Mouse (Mus musculus) frontal cortex, postnatal 25 days (tissue): Measurements from ENCODE around the gene Patl2.
A peak's percentile ranks its signal among the peaks of the same experiment; 100 is the strongest.
"Not testable (repeated sequence)": the region's sequence is repeated elsewhere in the genome, so short reads cannot be mapped to it uniquely, and the experiment has no call there.

Source experiments
- DNase-seq, 2 experiments: peaks; one replicate each; pipeline ENCODE4 v3.0.0; 2022; ENCODE audit warnings: low spot score in 2 of 2

The Patl2 gene

DNA sequence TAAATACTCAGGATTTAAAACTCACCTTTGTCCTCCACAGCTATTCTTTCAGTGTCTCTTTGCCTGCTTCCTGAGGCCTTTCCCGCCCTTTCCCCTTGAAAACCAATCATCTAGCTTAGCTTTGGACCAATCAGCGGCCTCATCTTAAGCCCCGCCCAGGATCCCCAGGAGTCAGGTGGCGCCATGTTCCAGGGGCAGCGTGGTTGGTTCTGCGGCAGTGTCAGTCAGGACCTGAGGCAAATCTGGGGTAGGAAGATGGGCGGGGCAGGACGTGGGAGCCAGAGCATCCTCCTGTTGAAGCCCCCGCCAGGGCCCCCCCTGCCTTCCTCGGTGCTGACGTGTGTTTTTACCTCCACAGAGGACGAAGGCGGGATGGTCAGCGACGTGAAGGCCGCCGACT is at the start of gene Patl2, which contains the start of gene Terb2:
Gene Patl2 (minus strand): TSS at position 84 of the 400 bp plus-strand sequence.
Gene Terb2 (plus strand): TSS at position 167 of the 400 bp plus-strand sequence.
- no peak for DNase-seq

DNA sequence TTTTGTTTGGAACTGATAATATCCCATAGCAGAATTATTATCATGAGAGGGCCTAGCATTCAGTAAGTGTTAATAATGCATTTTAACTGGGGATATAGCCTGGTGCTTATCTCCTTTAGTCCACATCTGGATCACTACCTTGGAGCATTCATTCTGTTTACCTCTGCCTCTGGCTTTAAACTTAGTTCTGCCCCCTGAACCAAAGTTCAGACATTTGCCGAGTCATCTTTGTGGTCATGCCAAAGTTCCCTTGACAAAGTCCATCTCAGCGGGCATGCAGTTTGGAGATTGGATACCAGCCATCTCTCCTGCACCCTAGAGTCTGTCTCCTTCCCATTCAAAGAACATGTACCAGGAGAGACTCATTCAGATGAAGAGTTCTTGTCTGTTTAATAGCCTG is 49.4 kb upstream of the Patl2 start:
- DNase-seq: no peak

DNA sequence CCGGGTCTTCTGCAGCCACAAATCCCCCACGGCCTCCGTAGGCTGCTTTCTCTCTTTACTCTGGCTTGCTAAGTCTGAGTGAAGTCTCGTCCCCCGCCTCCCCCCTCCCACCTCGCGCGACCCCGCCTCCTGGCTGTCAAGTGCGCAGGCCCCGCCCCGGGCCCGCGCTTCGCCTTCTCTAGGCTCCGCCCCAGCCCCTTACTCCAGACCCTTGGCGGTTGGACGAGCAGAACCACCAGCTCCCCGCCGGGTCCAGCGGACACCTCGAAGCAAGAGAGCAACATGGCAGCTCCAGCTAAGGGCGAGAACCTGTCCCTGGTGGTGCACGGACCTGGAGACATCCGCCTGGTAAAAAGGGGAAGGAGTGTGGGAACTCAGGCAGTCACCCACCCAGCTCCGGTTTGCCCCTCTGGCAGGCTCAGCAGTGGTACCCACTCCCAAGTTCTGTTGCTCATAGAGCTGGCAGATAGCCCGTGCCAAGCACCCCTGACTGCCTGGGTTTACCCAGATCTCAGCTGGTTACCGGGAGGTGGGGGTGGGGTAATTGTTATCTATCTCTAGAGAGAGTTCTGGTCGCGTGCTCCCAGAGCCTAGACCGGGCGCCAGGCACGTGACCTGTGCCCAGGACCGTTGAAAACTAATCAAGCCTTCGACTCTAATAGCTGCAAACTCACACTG is 48.8 kb upstream of the Patl2 start, which contains the start of gene Sord:
Gene Sord (plus strand): TSS at position 139 of the 678 bp plus-strand sequence.
- peak; percentile 43 to 51 for DNase-seq

DNA sequence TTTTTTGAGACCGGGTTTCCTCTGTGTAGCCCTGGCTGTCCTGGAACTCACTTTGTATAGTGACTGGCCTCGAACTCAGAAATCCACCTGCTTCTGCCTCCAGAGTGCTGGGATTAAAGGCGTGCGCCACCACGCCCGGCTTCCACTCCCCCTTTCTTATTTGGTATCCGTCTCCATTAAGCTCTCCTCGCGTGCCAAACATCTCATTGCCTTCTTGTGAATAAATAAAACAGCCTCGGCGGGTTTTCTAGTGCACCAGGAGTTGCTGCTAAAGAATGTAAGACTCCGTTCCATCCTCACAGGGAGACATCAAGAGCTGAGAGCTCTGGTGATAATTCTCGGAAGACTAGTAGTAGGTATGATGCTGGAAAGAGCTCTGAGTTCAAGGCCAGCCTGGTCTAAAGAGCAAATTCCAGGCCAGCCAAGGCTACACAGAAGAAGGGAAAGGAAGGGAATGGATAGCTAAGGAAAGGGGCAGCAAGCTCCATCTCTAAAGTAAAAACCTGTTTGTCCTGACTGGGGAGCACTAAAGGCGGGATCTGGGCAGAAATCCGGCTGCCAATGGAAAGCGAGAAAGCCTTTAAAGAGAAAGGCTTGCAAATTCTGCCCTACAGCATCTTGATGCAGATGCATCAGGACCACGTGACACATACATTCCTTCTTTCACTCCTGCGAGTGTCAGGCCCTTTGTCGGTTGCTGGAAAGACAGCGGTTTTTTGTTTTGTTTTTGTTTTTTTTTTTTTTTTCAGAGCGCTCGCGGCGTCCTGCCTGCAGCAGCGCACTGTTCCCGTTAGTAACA is 48.0 kb upstream of the Patl2 start:
- no peak for DNase-seq

DNA sequence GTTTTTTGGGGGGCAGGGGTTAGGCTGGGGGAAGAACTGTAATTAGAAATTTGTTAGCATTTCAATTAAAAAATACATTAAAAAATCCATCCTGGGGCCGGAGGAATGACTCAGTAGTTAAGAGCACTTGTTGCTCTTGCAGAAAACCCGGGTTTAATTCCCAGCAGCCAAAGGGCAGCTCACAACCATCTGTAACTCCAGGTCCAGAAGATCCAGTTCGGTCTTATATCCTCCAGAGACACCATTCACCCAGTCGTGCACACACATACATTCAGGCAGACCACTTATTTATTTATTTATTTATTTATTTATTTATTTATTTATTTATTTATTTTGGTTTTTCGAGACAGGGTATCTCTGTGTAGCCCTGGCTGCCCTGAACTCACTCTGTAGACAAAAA is 47.4 kb upstream of the Patl2 start:
- no peak for DNase-seq

DNA sequence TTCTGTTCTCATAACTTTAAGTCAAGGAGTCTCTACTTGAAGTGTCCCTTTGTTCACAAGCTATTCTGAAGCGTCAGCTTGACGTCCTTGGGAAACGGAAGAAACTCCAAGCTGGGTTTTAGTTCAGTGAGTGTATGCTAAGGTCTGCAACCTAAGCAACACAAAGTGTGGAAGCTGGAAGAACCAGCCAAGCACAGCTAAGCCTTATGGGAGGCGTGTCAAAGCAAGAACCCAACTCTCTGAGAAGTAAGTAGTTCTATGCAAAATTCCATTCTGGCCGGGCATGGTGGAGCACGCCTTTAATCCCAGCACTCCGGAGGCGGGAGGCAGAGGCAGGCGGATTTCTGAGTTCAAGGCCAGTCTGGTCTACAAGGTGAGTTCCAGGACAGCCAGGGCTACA is 45.6 kb upstream of the Patl2 start:
- no peak for DNase-seq

DNA sequence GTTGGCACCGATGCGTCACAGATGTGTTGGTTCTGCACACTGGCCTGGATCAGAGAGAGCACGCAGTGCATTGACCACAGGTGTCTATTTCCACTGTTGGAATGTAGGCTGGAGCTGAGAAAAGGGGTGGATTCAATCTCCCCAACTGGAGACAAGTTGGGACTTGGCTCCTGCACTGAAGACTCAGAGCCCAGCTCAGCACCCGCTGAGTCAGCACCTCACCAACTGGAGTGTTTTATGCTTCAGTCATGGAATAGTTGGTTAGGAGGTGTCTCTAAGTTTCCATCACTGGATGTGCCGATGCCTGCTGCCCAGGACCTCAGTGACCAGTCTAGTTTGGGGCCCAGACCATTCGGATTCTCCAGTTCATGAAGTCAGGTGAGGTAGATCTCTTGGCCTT is 44.4 kb upstream of the Patl2 start:
- no peak for DNase-seq

DNA sequence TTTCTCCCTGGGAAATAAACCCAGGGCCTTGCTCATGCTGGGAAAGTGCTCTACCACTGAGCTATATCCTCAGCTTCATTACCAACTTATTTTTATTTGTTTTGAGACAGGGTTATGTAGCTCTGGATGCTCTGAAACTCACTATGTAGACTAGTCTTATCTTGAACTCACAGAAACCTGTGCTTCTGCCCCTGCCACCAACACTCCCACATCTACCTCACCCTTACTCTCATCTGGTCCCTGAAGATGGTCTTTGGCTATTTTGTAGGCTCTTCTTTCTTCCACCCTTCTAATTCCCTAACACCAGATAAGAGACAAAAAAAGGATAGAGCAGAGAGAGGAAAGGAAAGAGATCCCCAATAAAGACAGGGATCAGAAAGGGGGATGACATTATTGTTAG is 37.7 kb upstream of the Patl2 start:
- DNase-seq: no peak

DNA sequence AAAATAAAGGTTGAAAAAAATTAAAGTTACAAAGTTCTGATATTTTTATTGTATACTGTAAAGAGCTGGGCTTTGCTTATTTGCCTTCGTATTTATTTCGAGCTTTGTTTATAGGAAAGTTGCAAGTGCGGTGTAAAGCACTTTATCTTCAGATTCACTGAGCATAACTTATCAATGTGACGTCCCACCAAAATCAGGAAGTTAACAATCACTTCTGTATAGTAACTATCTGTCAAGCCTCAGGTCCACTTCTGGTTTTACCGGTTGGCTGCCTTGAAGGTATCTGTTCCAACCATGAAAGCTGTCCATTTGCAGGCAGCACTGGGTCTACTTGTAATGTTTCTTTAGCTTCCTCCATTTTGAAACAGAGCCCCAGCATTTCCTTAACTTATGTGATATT is 36.3 kb upstream of the Patl2 start:
- no peak for DNase-seq

DNA sequence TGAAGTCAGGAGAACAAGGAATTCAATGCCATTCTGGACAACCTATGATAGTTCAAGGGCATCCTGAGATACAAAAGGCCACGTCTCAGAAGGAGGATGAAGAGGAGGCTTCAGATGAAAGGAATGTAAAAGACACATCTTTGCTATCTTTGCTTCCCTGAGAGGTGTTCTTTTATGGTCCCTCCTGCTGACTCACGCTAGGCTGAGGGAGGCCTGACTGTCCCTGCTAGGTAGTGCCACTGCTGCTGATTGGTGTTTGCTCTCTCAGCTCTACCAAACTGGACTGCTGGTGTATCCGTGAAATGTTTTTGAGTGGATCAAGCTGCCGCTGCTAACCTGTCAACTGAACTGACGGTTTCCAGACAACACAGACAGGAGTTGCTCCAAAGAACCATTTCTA is 35.8 kb upstream of the Patl2 start:
- DNase-seq: no peak

DNA sequence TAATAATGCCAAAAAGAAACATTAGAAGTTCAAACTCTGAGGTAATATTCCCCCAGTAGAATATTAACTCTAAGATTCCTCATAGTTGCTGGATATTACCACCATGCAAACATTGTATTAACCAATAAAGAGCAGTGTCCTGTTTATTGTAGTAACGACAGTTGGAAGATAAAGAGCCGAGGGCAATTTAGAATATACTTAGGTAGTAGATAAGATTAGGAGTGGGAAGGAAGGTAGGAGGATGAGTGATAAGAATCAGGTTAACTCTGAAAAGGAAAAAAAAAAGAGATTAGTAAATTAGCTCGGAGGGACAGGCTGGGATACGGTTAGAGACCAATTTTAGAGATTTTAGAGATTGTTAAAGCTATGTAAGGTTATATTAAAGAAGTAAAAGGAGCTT is 35.4 kb upstream of the Patl2 start:
- DNase-seq: no peak

DNA sequence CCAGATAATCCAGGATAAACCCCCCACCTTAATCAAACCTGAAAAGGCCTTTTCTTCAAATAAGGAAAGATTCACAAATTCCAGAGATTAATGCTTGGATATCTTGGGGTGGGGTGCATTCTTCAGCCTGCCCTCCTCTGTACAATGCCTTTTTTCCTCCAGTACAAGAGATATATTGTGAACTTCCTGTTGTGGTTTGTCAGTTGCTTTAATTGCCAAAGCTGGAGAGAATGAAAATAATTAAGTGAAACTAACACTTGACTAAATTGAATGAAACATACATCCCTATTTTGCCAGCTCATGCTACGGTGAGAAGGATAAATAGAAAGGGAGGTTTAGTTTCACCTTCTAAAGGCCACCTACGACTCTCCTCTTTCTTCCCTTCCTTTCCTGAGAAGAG is 32.2 kb upstream of the Patl2 start:
- DNase-seq: no peak

DNA sequence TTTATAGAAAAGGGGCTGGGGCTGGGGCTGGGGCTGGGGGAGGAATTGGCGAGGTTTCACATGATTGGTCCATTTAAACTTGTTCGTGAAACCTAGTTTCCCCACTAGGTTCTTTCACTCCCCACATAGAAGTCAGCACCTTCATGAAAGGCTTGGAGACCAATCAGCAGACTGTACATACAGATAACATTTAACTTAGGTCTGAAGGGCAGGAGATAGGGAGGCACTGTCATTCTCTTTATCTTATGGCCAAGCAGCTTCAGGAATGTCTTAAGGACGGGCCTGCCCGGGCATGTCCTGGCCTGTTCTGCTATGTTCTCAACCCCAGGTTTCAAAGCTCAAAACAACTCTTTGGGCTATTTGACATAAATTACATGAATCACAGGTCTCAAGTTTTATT is 31.1 kb upstream of the Patl2 start:
- not testable (repeated sequence) for DNase-seq

DNA sequence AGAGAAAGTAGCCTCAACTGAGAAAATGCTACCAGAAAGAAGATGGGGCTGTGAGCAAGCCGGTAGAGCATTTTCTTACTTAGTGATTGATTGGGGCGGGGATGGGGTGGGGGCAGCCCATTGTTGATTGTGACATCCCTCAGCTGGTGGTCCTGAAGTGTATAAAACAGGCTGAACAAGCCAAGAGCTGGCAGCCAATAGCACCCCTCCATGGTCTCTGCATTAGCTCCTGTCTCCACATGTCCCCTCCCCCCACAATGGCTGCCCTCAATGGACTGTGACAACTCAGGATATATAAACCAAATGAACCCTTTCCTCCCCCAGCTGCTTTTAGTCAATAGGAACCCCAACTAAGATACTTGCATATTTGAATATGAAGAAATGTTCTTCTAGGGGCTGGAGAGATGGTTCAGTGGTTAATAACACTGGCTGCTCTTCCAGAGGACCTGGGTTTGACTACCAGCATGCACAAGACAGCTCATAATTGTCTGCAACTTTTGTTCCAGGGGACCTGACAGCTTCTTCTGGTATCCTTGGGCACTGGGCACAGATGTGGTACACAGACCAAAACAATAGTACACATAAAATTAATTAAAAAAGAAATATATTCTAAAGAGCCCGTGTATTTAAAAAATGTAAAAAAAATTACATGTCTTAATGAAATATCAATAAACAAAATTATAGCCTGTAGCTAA is 24.7 kb upstream of the Patl2 start:
- DNase-seq: no peak

DNA sequence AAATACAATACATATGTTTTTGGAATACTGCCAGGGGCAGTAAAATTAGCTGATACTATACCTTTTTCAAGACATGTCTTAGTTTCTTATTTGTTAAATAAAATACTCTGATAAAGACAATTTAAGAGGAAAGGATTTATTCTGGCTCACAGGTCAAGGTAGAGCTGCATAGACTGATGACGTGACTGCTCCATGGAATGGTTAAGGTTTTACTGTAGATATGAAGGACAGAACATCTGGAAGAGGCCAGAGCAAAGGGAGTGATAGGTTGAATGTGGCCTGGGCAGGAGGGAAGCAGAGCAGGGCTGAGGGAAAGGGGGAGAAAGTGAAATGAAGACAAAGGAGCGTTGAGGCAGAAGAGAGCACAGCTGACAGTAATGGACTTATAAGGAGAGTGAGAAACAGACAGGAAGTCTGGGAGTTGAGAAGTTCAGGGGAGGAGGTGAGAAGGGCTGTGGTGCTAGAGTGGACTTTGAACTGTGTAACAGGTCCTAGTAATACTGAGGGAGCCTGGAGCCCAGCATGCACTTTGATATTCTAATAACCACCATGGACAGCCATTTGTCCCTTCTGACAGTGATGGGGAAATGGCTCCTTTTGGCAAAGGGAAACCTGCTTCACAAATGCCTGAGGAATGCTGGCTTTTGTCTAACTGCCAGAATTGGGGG is 20.6 kb upstream of the Patl2 start:
- DNase-seq: no peak

DNA sequence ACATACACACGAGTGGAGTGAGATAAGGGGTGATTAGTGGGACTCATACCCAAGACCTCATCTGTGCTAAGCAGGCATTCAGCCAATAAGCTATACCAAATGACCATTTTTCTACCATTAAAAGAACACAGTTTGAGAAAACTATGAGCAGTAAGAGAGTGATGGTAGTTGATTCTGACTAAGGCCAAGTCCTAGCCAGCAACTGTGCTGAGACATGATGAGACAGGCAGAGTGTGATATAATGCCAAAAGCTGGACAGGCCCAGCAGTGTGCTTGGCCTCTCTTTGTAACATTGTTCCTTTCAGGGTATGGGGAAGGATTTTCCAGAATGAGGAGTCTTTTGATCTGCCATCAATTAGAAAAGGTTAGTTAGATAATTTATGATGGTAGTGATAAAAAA is 15.5 kb upstream of the Patl2 start:
- no peak for DNase-seq

DNA sequence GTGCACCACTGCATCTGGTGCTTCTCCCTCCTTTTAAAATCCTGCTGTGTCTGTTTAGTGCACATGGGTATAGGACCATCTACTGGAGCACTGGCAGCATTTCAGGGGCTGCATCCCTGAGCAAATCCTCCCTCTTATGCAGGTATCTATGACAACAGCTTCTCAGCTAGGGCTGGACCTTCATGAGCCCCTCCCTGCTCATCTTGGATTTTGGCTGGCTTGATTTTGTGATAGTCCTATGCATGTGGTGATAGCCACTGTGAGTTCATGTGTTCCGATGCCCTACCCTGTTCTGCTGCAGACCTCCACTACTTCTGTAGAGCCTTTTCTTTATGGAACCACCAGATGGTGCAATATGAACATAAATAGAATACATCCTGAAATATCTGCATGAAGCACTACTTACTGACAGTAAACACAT is 8.5 kb upstream of the Patl2 start:
- peak; percentile 8 to 9 for DNase-seq

DNA sequence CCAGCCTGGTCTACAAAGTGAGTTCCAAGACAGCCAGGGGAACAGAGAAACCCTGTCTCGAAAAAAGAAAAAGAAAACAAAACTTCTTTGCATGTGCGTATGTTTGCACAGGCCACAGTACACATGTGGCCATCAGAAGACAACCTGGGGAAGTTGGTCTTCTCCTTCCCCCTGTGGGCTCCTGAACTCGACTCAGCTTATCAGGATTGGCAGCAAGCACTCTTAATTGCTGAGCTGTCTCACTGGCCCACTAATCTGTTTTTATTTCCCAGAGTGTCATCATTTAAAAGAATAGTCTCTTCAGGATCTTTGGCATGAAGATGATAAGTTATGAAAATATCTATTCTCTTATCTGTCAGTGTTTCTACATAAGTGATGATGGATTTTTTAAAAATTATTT is 5.9 kb upstream of the Patl2 start:
- DNase-seq: no peak

DNA sequence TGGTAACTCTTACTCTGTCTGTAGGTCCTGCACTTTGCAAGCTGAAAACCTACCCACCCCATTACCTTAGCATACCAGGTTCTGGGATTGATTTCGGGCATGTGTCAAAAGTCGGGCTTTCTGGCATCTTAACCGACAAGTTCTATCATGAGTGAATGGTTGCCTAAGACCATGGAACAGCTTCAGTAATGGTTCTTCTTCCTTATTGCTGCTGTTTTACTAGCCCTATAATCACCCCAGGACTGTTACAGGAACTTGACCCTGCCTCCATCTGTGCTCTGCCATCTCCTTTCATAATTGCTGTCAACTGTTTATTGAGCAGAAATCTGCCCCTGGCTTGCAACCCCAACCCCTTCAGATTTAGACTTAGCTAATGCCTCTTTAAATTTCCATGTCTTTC is 762 bp upstream of the Patl2 start:
- no peak for DNase-seq

DNA sequence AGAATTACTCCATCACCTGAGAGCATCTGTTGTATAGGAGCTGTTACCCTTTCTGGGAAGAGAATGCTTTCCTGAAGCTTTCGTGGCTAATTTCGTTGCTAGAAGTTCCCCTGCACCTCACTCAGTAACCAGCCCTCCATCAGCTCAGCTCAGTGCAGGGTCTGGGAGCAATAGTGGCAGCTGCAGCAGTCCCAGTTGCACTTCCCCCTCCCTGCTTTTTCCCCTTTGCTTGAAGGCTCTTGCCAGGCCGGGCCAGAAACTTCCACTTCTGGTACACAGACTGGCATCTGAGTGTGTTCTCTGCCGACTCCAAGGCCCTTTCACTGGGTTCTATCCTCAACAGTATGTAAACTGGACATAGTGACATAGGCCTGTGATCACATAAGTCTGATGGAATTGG is 903 bp downstream of the Patl2 start:
- no peak for DNase-seq

DNA sequence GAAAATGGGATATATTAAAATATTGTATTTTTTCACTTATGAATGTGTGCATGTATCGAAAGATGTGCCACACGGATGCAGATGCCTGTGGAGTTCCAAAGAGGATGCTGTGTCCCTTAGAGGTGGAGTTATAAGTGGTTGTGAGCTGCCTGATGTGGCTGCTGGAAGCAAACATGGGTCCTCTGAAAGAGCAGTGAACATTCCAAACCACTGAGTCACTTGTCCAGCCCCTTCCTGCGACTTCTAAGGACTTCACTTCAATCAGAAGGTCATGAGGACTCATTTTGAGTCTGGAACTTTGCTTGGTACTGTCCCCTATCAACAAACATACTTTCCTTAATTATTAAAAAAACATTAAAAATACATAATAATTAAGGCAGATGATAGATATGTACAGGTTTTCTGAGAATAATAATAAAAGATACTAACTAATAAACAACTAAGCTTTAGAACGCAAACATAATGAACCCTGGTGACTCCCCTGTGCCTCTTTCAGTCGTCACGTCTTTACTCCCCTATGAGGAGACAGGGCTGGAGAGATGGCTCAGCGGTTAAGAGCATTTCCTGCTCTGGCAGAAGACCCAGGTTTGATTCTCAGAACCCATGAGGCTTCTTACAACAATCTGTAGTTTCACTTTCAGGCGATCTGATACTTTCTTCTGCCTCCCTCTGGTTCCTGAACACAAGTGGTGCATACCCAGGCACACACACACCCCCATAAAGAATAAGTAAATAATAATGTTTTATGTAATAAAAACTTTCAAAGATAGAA is 5.8 kb downstream of the Patl2 start:
- no peak for DNase-seq
